Mouse (Mus musculus) T-helper 1 cell (primary cell): ENCODE results near the gene Tmem176a.
"Not testable (repeated sequence)": the region's sequence is repeated elsewhere in the genome, so short reads cannot be mapped to it uniquely, and the experiment has no call there.

ENCODE experiments used
- in situ Hi-C: fragments of 300-600 bp; cut with MboI, MseI; formaldehyde crosslinking; loops from one replicate; pipeline ENCODE4 v1.15.1; 2025; ENCODE audit warnings: high pct_unique_total_duplicates

The Tmem176a gene

GRCm38 (mm10) chr6:48842111-48842842 lies 1.6 kb downstream of the Tmem176a start:
- in situ Hi-C loops, result no loop called here

GRCm38 (mm10) chr6:48845086-48845485 lies 4.4 kb downstream of the Tmem176a start:
- in situ Hi-C loops, result no loop called here

- in situ Hi-C loops, result no loop called here
Measured at GRCm38 (mm10) chr6:48851820-48852491, 11.2 kb downstream of the Tmem176a start.

- in situ Hi-C loops, result no loop called here
Measured at GRCm38 (mm10) chr6:48854155-48854554, 13.4 kb downstream of the Tmem176a start.

- in situ Hi-C loops, result no loop called here
Measured at GRCm38 (mm10) chr6:48857613-48858302, 17.0 kb downstream of the Tmem176a start.

- in situ Hi-C loops, result no loop called here
Measured at GRCm38 (mm10) chr6:48860130-48860815, 19.6 kb downstream of the Tmem176a start.

GRCm38 (mm10) chr6:48860851-48861250 lies 20.1 kb downstream of the Tmem176a start:
- in situ Hi-C loops, result no loop called here

- in situ Hi-C loops, result no loop called here
Measured at GRCm38 (mm10) chr6:48861616-48862280, 21.0 kb downstream of the Tmem176a start.

GRCm38 (mm10) chr6:48862816-48863215 lies 22.1 kb downstream of the Tmem176a start:
- in situ Hi-C loops, result no loop called here

- in situ Hi-C loops, result no loop called here
Measured at GRCm38 (mm10) chr6:48863488-48863887, 22.8 kb downstream of the Tmem176a start.

GRCm38 (mm10) chr6:48864181-48864580 lies 23.5 kb downstream of the Tmem176a start:
- in situ Hi-C loops, result no loop called here

- in situ Hi-C loops, result no loop called here
Measured at GRCm38 (mm10) chr6:48864723-48865122, 24.0 kb downstream of the Tmem176a start.

- in situ Hi-C loops, result no loop called here
Measured at GRCm38 (mm10) chr6:48865152-48865745, 24.5 kb downstream of the Tmem176a start.

GRCm38 (mm10) chr6:48866355-48866950 lies 25.7 kb downstream of the Tmem176a start:
- in situ Hi-C loops, result not testable (repeated sequence)

- in situ Hi-C loops, result no loop called here
Measured at GRCm38 (mm10) chr6:48867158-48867557, 26.4 kb downstream of the Tmem176a start.

GRCm38 (mm10) chr6:48869774-48870173 lies 29.1 kb downstream of the Tmem176a start:
- in situ Hi-C loops, result no loop called here

GRCm38 (mm10) chr6:48872596-48872995 lies 31.9 kb downstream of the Tmem176a start, which contains the start of gene Aoc1:
TSS of gene Aoc1 (plus strand) at chr6:48872896.
- in situ Hi-C loops, result no loop called here

GRCm38 (mm10) chr6:48874576-48874975 lies 33.9 kb downstream of the Tmem176a start:
- in situ Hi-C loops, result no loop called here

GRCm38 (mm10) chr6:48875515-48875914 lies 34.8 kb downstream of the Tmem176a start:
- in situ Hi-C loops, result no loop called here

GRCm38 (mm10) chr6:48876510-48877135 lies 35.9 kb downstream of the Tmem176a start:
- in situ Hi-C loops, result no loop called here
